Mouse (Mus musculus) CH12.LX (cell line): ENCODE measurements around the gene Ankrd9.

Experiments used
- POLR2A ChIP-seq: IDR thresholded peaks from 2 replicates; pipeline ENCODE4 v1.6.1; 2011; ENCODE audit warnings: low read depth, mild to moderate bottlenecking, improper control_type of control experiment, low read length
- TCF12 ChIP-seq: IDR thresholded peaks from 2 replicates; pipeline ENCODE4 v1.6.1; 2014; ENCODE audit warnings: low read depth, mild to moderate bottlenecking, inconsistent platforms, low read length, improper control_type of control experiment

GRCm38 (mm10) chr12:110953443-110953842 lies 25.4 kb downstream of the Ankrd9 start:
- TF ChIP-seq TCF12 (no peak), POLR2A (no peak)
